8 mouse cellular contexts compared by ENCODE assay signal in the genomic region with DNA sequence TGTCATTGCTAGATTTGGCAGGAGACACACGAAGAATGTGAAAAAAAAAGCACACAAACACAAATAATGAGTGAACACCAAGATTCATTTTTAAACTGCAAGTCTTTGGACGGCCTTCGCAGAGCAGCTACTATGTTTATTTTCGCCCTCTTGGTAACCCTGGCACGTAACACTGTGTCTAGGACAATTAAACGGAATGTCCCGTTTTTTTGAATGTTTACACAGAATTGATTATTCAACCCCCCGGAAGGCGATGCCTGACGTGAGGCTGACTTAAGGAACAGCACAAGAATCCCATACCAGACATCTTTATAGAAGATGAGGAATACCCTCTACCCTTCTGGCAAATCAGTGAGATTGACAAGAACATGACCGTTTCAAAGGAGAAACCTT. TPM values are rescaled to one million over a fixed set of nuclear protein-coding genes. Genes with fewer than 3 reads are reported as not detected.
DNase-seq lines count a peak whose midpoint lies in the region; ATAC-seq and TF ChIP-seq lines count a peak whose summit lies in the region.
"Had no signal": no experiment of that assay in that cellular context is flagged by ENCODE, and none has a peak within 500 bp of the region (broad histone marks: within the 10 kb centered on the region; RNA-seq: fewer than 3 reads in every experiment).

No protein-coding gene starts in this region.

- peak overlapping the region; percentile 40 for H3K9ac ChIP-seq in intestine, postnatal 0 days (ENCODE audit: low read depth, low read length)
- peak overlapping the region; percentile 82; the same call in 1 of the 2 replicates for H3K9ac ChIP-seq in stomach, postnatal 0 days (ENCODE audit: low read length)

- H3K27me3 ChIP-seq in forebrain, embryonic 10.5 days (ENCODE audit: poor library complexity, severe bottlenecking), result no peaks in the 10 kb centered on the region
- no peaks in the 10 kb centered on the region for H3K27me3 ChIP-seq in intestine, postnatal 0 days (replicated peaks; ENCODE audit: control insufficient read depth, insufficient read depth, low read length)
- H3K27me3 ChIP-seq in stomach, postnatal 0 days (ENCODE audit: control insufficient read depth, insufficient read depth, low read length), result no peaks in the 10 kb centered on the region

- H3K4me2 ChIP-seq in intestine, postnatal 0 days (replicated peaks; ENCODE audit: low read depth), result peak overlapping the region; percentile 95
- H3K4me2 ChIP-seq in stomach, postnatal 0 days (replicated peaks; ENCODE audit: low read depth), result peak overlapping the region; percentile 94

- H3K27ac ChIP-seq in forebrain, embryonic 10.5 days, result peak overlapping the region; percentile 97
- H3K27ac ChIP-seq in intestine, postnatal 0 days (ENCODE audit: low read depth, low read length), result peak overlapping the region; percentile 57; the same call in 1 of the 2 replicates
- peak overlapping the region; percentile 42; the same call in 1 of the 2 replicates for H3K27ac ChIP-seq in stomach, postnatal 0 days (replicated peaks)

- H3K9me3 ChIP-seq in forebrain, embryonic 10.5 days, result no peaks in the 10 kb centered on the region; the same call in 1 of the 2 replicates
- no peaks in the 10 kb centered on the region for H3K9me3 ChIP-seq in intestine, postnatal 0 days (ENCODE audit: control insufficient read depth)
- H3K9me3 ChIP-seq in stomach, postnatal 0 days (ENCODE audit: control insufficient read depth, low read length), result no peaks in the 10 kb centered on the region

- DNase-seq in MN1 (ENCODE audit: low spot score), result peak; percentile 33
- DNase-seq in forebrain, embryonic 10.5 days (ENCODE audit: extremely low spot score, low spot score), result peak; percentile 39
- peak; percentile 45 for DNase-seq in lung, postnatal 10 days
- DNase-seq in stomach, postnatal 0 days (ENCODE audit: low spot score), result peak; percentile 27
- DNase-seq in left cerebral cortex, postnatal 25 days (ENCODE audit: low spot score in 2 of 2), result no peak

- H3K36me3 ChIP-seq in forebrain, embryonic 10.5 days (replicated peaks), result peaks cover 22% of the 10 kb centered on the region
- 0 out of 2 replicates have a peak, but pooled peaks cover 4% of the 10 kb centered on the region for H3K36me3 ChIP-seq in intestine, postnatal 0 days (ENCODE audit: control insufficient read depth, insufficient read depth)
- no peaks in the 10 kb centered on the region for H3K36me3 ChIP-seq in stomach, postnatal 0 days (ENCODE audit: control insufficient read depth, insufficient read depth, low read length)

- H3K4me1 ChIP-seq in forebrain, embryonic 10.5 days, result peaks cover 36% of the 10 kb centered on the region
- H3K4me1 ChIP-seq in intestine, postnatal 0 days (replicated peaks; ENCODE audit: control insufficient read depth, insufficient read depth, low read length), result no peaks in the 10 kb centered on the region
- no peaks in the 10 kb centered on the region for H3K4me1 ChIP-seq in stomach, postnatal 0 days (replicated peaks; ENCODE audit: control insufficient read depth, insufficient read depth)

- WGBS in forebrain, embryonic 10.5 days, result under 1% methylated on average over 11 of the region's 11 CpGs
- under 1% methylated on average over 11 of the region's 11 CpGs for WGBS in intestine, postnatal 0 days
- WGBS in stomach, postnatal 0 days, result under 1% methylated on average over 11 of the region's 11 CpGs

- TF ChIP-seq EP300 in stomach, postnatal 0 days (optimal IDR thresholded peaks at IDR 0.05), result no peak

- peak overlapping the region; percentile 85 for H3K4me3 ChIP-seq in forebrain, embryonic 10.5 days
- H3K4me3 ChIP-seq in intestine, postnatal 0 days (ENCODE audit: low read depth, low read length), result peak overlapping the region; percentile 88
- peak overlapping the region; percentile 76 for H3K4me3 ChIP-seq in stomach, postnatal 0 days (ENCODE audit: low read depth, low read length)

- peak; percentile 15 for ATAC-seq in CD4-positive, CD25-positive, alpha-beta regulatory T cell, adult 4 months
- ATAC-seq in intestine, postnatal 0 days, result peak; percentile 22; the same call in 1 of the 2 replicates
- ATAC-seq in stomach, postnatal 0 days (ENCODE audit: low FRiP score, low TSS enrichment), result 0 out of 2 replicates have a peak, but pooled peaks have one; percentile 12

- no peak for TF ChIP-seq CTCF in intestine, postnatal 0 days (IDR thresholded peaks at IDR 0.05; ENCODE audit: low read depth)
- TF ChIP-seq CTCF in stomach, postnatal 0 days (IDR thresholded peaks at IDR 0.05; ENCODE audit: low read depth), result no peak

- intact Hi-C loops in left cerebral cortex, postnatal 25 days (cut with DNase I), result no loop called here

RNA-seq across cellular contexts. Expression of a gene that starts 0.5 kb away (rescaled TPM):
- 1 to 10 TPM; 1.0 to 1.5 TPM for polyA plus RNA-seq in CD4-positive, CD25-positive, alpha-beta regulatory T cell, adult 4 months (2017; shearing (Covaris generic))
- 24.9 and 25.0 TPM in 2 replicates for polyA plus RNA-seq in forebrain, embryonic 10.5 days (2016; fragmentation: Nextera tagmentation; extraction: Ambion mirVana)
- 3.2 and 3.3 TPM in 2 replicates for polyA plus RNA-seq in intestine, postnatal 0 days (2015; fragmentation: Nextera tagmentation; extraction: Ambion mirVana)
- 2.8 and 3.6 TPM in 2 replicates for polyA plus RNA-seq in stomach, postnatal 0 days (2015; fragmentation: Nextera tagmentation; extraction: Ambion mirVana)
- under 1 TPM in 1 of 2 experiments, not detected in 1; 0.55 TPM for total RNA-seq in left cerebral cortex, postnatal 25 days (2021)
- total RNA-seq: heart, adult 18-20 months had no signal

RNA-seq across cellular contexts. Expression of a gene that starts 0.6 kb away (rescaled TPM):
- 10 to 100 TPM; 25.4 to 34.4 TPM for polyA plus RNA-seq in CD4-positive, CD25-positive, alpha-beta regulatory T cell, adult 4 months (2017; shearing (Covaris generic))
- polyA plus RNA-seq in forebrain, embryonic 10.5 days (2016; fragmentation: Nextera tagmentation; extraction: Ambion mirVana), result 90.5 and 95.6 TPM in 2 replicates
- 9.1 and 9.6 TPM in 2 replicates for polyA plus RNA-seq in intestine, postnatal 0 days (2015; fragmentation: Nextera tagmentation; extraction: Ambion mirVana)
- polyA plus RNA-seq in stomach, postnatal 0 days (2015; fragmentation: Nextera tagmentation; extraction: Ambion mirVana), result 12.9 and 13.3 TPM in 2 replicates
- total RNA-seq in left cerebral cortex, postnatal 25 days (2021), result 10 to 100 TPM; 24.6 to 25.0 TPM

Comparison
In these comparisons a context has a peak if more than half of its experiments do, and no peak if none do; other contexts are left out.
1. DNase-seq: peak in MN1 (single experiment), forebrain, embryonic 10.5 days (single experiment), lung, postnatal 10 days (single experiment) and stomach, postnatal 0 days (single experiment); none in left cerebral cortex, postnatal 25 days (0 of 2).
2. H3K27ac ChIP-seq: peak in every context shown above with its lines; median percentile 97 in forebrain, embryonic 10.5 days; 57 in intestine, postnatal 0 days; 42 in stomach, postnatal 0 days.
3. Peak in every context shown above with its lines, with median percentiles within 50 percentile points of each other: ATAC-seq and H3K4me3 ChIP-seq.